Mouse (Mus musculus) neural tube, embryonic 11.5 days (tissue): ENCODE measurements around the gene Olfr1373. TPM values are rescaled to one million over a fixed set of nuclear protein-coding genes. Genes with fewer than 3 reads are reported as not detected.

Experiments
- ATAC-seq: fragments of 200-750 bp; cut with Nextera tagmentation; 2 replicates; pipeline ENCODE4 v1.8.0; 2017; ENCODE audit warnings: moderate number of reproducible peaks, mild to moderate bottlenecking, moderate TSS enrichment, moderate library complexity; ENCODE audit not compliant: insufficient read depth, low FRiP score, low TSS enrichment
- DNase-seq: peaks from one replicate; pipeline ENCODE4 v3.0.0-alpha.2; 2015; ENCODE audit warnings: low spot score
- H3K27ac ChIP-seq: fragments of 300-500 bp; sonication (generic); 2 replicates; pipeline ENCODE4 v1.5.1; 2014; ENCODE audit warnings: low read depth, mild to moderate bottlenecking, low read length
- H3K27me3 ChIP-seq: fragments of 300-500 bp; sonication (generic); 2 replicates; pipeline ENCODE4 v1.6.1; 2014; ENCODE audit warnings: mild to moderate bottlenecking, low read length, mixed read lengths; ENCODE audit not compliant: control insufficient read depth, insufficient read depth
- H3K36me3 ChIP-seq: fragments of 300-500 bp; sonication (generic); 2 replicates; pipeline ENCODE4 v1.6.1; 2014; ENCODE audit warnings: mild to moderate bottlenecking, low read length, moderate library complexity, mixed read lengths; ENCODE audit not compliant: control insufficient read depth, insufficient read depth
- H3K4me1 ChIP-seq: fragments of 300-500 bp; sonication (generic); 2 replicates; pipeline ENCODE4 v1.6.1; 2014; ENCODE audit warnings: low read length, mixed read lengths; ENCODE audit not compliant: control insufficient read depth, insufficient read depth
- H3K4me2 ChIP-seq: fragments of 300-500 bp; sonication (generic); 2 replicates; pipeline ENCODE4 v1.6.1; 2014; ENCODE audit warnings: low read depth, mild to moderate bottlenecking, moderate library complexity
- H3K4me3 ChIP-seq: fragments of 300-500 bp; sonication (generic); 2 replicates; pipeline ENCODE4 v1.5.1; 2014; ENCODE audit warnings: low read depth, low read length
- H3K9ac ChIP-seq: fragments of 300-500 bp; sonication (generic); 2 replicates; pipeline ENCODE4 v1.6.1; 2014; ENCODE audit warnings: mild to moderate bottlenecking, low read length
- H3K9me3 ChIP-seq: fragments of 300-500 bp; sonication (generic); 2 replicates; pipeline ENCODE4 v1.6.1; 2016; ENCODE audit warnings: low read length; ENCODE audit not compliant: control insufficient read depth
- WGBS: fragments of 180-500 bp; shearing (Covaris S2); extraction: QIAGEN DNeasy Blood & Tissue Kit; methylation state at CpG from one replicate; pipeline ENCODE4 v1.1.7; 2014; 5-methylcytosine and 5-hydroxymethylcytosine counted together
- microRNA-seq: library from miRNA; unstranded; fragments of <30 nt; microRNA quantifications from one replicate; pipeline ENCODE4, GENCODE M21; 2016
- polyA plus RNA-seq: library from polyadenylated mRNA; unstranded; fragments of >200 nt; fragmentation: Nextera tagmentation; extraction: Ambion mirVana; gene quantifications from 2 replicates; pipeline ENCODE4 v1.2.1, GENCODE M21; 2014

Gene Olfr1373
- polyA plus RNA-seq, 1 experiment from 2014 or later = not detected

DNA sequence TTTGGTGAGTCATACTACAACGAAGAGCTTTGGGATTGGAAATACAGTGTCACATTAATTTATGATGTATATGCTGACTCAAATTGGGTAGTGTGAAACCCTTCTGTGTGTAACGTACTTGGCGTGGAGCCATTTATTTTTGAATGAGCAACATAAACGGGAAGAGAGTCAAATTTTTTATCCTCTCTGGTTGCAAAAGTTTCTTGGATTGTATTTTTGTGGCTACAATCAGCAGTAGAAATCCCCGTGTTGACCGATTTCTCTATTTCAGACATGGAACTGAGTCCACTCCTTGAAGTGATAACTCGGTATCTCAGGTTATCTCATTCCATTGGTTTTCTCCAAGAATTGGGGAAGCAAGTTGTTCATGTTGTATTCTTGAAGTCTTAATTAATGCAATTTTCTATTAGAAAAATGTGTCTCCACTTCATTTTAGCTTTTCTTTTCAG lies 45.5 kb downstream of the Olfr1373 start:
- WGBS = 5% methylated on average over 7 of the region's 7 CpGs
- H3K4me3 ChIP-seq = peak overlapping the region; percentile 99
- H3K36me3 ChIP-seq = no peaks in the 10 kb centered on the region
- no peak for ATAC-seq
- H3K4me2 ChIP-seq = peak overlapping the region; percentile 79
- peak overlapping the region; percentile 98 for H3K9ac ChIP-seq
- H3K27me3 ChIP-seq = no peaks in the 10 kb centered on the region
- H3K27ac ChIP-seq = no peak overlapping the region
- DNase-seq = no peak
- no peaks in the 10 kb centered on the region for H3K9me3 ChIP-seq
- peaks cover 12% of the 10 kb centered on the region for H3K4me1 ChIP-seq

DNA sequence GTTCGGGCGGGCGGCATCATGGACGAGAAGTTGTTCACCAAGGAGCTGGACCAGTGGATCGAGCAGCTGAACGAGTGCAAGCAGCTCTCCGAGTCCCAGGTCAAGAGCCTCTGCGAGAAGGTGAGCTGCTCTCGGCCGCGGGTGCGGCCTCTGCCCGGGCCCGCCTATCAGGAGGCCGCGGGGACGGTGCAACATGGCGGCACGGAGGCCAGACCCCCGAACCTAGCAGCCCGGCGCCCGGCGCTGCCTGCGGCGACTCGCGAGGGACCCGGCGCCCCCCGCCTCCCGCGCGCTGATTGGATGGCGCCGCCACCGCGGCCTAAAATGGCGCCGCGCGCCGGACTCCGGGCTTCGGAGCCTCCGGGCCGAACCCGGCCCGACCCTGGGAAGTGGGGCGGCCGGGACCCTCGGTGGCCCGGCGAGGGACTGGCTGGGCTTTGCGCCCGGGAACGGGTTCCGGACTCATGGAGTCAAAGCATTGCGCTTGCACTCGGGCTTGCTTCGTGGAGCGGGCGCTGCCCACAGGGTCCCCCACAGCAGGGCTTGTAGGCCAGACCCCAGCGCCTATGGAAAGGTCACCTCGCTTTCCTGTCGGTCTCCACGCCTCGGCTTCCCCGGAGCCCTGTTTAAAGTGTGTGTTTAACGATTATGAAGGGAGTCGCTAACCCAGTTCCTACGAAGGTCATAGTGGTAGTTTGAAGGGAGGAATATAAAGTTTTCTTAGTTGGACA lies 46.1 kb downstream of the Olfr1373 start:
- peak; percentile 89 for DNase-seq
- under 1% methylated on average over 71 of the region's 72 CpGs for WGBS

DNA sequence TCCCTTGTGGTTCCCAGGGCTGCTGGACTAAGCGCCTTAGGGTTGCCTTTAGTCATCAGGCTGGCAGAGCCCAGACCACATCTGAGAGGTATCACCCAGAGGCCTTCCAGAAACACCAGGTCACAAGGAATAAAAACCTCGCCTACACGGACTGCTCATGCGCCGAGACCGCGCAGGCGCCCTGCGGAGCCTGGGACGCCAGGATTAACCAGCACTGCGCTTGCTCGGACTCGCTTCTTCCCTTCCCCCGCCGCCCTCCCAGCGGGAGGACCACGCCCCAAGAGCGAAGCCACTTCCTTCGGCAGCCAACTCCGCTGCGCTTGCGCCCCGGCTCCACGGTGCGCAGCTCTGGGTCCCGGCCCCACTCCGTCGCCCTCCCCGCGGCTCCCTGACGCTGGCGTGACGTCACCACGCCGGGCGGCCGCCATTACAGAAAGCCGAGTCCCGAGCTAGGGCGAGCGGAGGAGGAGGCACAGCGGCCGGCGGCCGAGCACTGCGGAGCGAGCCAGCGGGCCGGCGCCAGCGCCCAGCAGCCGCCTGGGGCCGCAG lies 46.9 kb downstream of the Olfr1373 start, which contains the start of gene Ppp2ca:
TSS of gene Ppp2ca (plus strand) at position 284 of the 549 bp plus-strand sequence.
- under 1% methylated on average over 50 of the region's 53 CpGs for WGBS
- no peaks in the 10 kb centered on the region for H3K9me3 ChIP-seq
- H3K4me2 ChIP-seq = peak within 1 kb of the TSS; percentile 79
- DNase-seq = peak; percentile 100
- H3K4me1 ChIP-seq = peaks cover 12% of the 10 kb centered on the region
- H3K36me3 ChIP-seq = no peaks in the 10 kb centered on the region
- peak within 1 kb of the TSS; percentile 99 for H3K4me3 ChIP-seq
- H3K27ac ChIP-seq = peak within 1 kb of the TSS; percentile 99
- peak within 1 kb of the TSS; percentile 98 for H3K9ac ChIP-seq
- no peaks in the 10 kb centered on the region for H3K27me3 ChIP-seq
- peak; percentile 98 for ATAC-seq

More for the DNA sequence above, 46.1 kb downstream of the Olfr1373 start:
- H3K27me3 ChIP-seq = no peaks in the 10 kb centered on the region
- H3K4me3 ChIP-seq = peak overlapping the region; percentile 99
- peak; percentile 89 for ATAC-seq
- H3K4me1 ChIP-seq = peaks cover 12% of the 10 kb centered on the region
- H3K4me2 ChIP-seq = peak overlapping the region; percentile 79
- no peaks in the 10 kb centered on the region for H3K9me3 ChIP-seq
- peak overlapping the region; percentile 98 for H3K9ac ChIP-seq
- H3K36me3 ChIP-seq = no peaks in the 10 kb centered on the region
- peak overlapping the region; percentile 99 for H3K27ac ChIP-seq

DNA sequence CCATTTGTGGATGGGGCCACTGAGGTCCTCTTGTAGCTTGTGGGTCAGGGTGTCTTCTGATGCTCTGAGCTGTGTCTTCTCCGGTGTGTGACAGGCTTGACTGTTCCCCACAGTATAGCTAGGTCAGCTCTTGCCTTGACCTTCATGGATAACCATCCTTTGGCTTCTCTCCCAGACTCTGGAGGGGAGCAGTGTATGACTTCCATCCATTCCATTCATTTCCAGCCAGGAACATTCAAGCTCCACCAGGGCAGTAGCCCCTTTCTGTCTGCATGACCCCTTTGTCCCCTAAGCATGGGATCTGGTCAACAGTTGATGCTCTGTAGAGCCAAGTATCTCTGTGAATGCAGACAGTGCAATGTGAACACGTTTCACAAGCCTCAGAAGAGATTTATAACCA lies 47.7 kb downstream of the Olfr1373 start:
- DNase-seq (no peak), ATAC-seq (no peak)
- H3K4me1 ChIP-seq = peaks cover 12% of the 10 kb centered on the region
- 75% methylated on average over 2 of the region's 2 CpGs for WGBS
- peak overlapping the region; percentile 99; the same call in 1 of the 2 replicates for H3K4me3 ChIP-seq
- H3K27me3 ChIP-seq = no peaks in the 10 kb centered on the region
- no peaks in the 10 kb centered on the region for H3K36me3 ChIP-seq
- peak overlapping the region; percentile 71 for H3K9ac ChIP-seq
- no peak overlapping the region for H3K27ac ChIP-seq
- peak overlapping the region; percentile 79 for H3K4me2 ChIP-seq
- no peaks in the 10 kb centered on the region for H3K9me3 ChIP-seq

DNA sequence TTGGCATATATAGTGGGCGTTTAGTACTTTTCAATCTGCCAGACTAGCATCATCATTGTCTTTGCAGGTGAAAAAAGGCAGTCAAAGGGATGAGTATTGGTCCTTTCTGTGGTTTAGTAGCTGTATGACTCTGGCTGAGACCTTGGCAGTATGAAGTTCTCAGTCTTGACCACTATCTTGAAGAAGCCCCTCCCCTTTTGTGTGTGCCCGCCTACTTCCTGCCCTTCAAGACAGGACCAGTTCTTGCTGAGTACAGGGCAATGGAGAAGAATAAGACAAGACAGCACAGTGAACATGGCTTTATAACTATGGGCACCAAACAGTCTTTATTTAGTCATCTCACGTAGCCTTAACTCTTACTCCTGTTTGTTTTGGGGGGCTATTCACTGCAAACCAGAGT lies 48.3 kb downstream of the Olfr1373 start:
- H3K36me3 ChIP-seq = no peaks in the 10 kb centered on the region
- H3K9ac ChIP-seq = no peak overlapping the region
- H3K4me1 ChIP-seq = peaks cover 12% of the 10 kb centered on the region
- H3K9me3 ChIP-seq = no peaks in the 10 kb centered on the region
- no peak overlapping the region for H3K27ac ChIP-seq
- H3K27me3 ChIP-seq = no peaks in the 10 kb centered on the region
- H3K4me2 ChIP-seq = no peak overlapping the region
- WGBS = 76% methylated on average over 3 of the region's 3 CpGs
- no peak overlapping the region for H3K4me3 ChIP-seq
- no peak for ATAC-seq
- no peak for DNase-seq

Small RNA genes within 50 kb of the gene (microRNA-seq; reads per million reads assigned to microRNA genes)
- not detected for gene Gm24157
- gene Mir3061 = 21.3 reads per million, percentile 30 among the genes with 10 or more reads in this experiment

Other genes starting within 250 kb of the Olfr1373 start
- gene Cdkn2aipnl, start 177.9 kb downstream of the Olfr1373 start, polyA plus RNA-seq = 127 and 139 TPM in 2 replicates
- gene Ube2b, start 144.8 kb downstream of the Olfr1373 start, polyA plus RNA-seq = 178 and 187 TPM in 2 replicates
- 12.3 and 14.2 TPM in 2 replicates for gene Cdkl3, start 141.3 kb downstream of the Olfr1373 start, polyA plus RNA-seq
- 132 TPM in 2 replicates for gene Ppp2ca, start 46.8 kb downstream of the Olfr1373 start, polyA plus RNA-seq
- gene Olfr1371, start 68.5 kb upstream of the Olfr1373 start, polyA plus RNA-seq = not detected in 2 replicates
- 915 and 972 TPM in 2 replicates for gene Skp1a, start 86.5 kb upstream of the Olfr1373 start, polyA plus RNA-seq
- 10.6 and 12.7 TPM in 2 replicates for gene Tcf7, start 137.5 kb upstream of the Olfr1373 start, polyA plus RNA-seq
- 211 and 220 TPM in 2 replicates for gene Vdac1, start 215.3 kb upstream of the Olfr1373 start, polyA plus RNA-seq